Mouse (Mus musculus): ENCODE data around the gene St14.

DNA sequence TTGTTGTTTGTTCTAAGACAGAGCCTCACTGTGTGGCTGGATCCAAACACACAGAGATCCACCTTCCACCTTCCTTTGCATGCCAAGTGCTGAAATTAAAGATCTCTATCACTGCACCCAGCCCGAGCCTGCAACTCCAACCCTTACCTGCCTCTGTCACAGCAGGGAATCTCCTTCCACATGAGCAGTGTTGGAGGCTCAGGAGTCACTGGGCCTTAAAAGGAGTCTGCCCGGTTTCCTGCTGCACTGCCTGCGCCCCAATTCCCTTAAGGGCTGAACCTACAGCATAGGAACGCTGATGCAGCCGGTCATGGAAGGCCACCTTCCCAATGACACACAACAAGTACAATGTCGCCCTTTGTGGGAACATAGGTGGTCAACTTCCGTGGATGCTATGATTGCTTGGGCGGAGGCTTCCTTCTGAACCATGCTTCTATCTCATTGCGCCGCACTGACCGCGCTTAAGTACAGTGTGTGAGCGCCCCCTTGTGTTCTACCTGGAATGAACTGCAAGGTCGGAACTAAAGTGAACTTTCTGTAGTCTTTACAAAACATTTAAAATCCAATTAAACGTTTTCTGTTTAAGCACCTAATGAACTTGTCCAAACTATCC lies 49.5 kb downstream of the St14 start:
- TF ChIP-seq CTCF (IDR thresholded peaks at IDR 0.05; ENCODE audit: control insufficient read depth, insufficient read depth, insufficient read length) (peak; percentile 43), MYOD1 (IDR thresholded peaks at IDR 0.05; ENCODE audit: control insufficient read depth, insufficient read length, low read depth) (no peak), USF1 (IDR thresholded peaks at IDR 0.05; ENCODE audit: low read depth) (no peak), FOSL1 (IDR thresholded peaks at IDR 0.05; ENCODE audit: insufficient read depth, low read length, poor library complexity, severe bottlenecking) (no peak), MAX (IDR thresholded peaks at IDR 0.05) (no peak), CEBPB (IDR thresholded peaks at IDR 0.05; ENCODE audit: low read depth) (no peak), MYOG (IDR thresholded peaks at IDR 0.05; ENCODE audit: control insufficient read depth, extremely low read depth, insufficient read length) (no peak)

Data from C2C12 (cell line).